Mouse (Mus musculus) myocyte (in vitro differentiated cells): ENCODE measurements around the gene Ino80b.

Source experiments
- CEBPB ChIP-seq: IDR thresholded peaks from 2 replicates; pipeline ENCODE4 v1.6.1; 2011; ENCODE audit warnings: mild to moderate bottlenecking, moderate library complexity; ENCODE audit not compliant: poor library complexity, insufficient read depth, severe bottlenecking
- MAX ChIP-seq: IDR thresholded peaks from one replicate; pipeline ENCODE4 v1.6.1; 2011; ENCODE audit warnings: low read depth, mild to moderate bottlenecking, control low read depth
- MYOG ChIP-seq, 3 experiments: IDR thresholded peaks; one replicate each; pipeline ENCODE4 v1.6.1; 2011; ENCODE audit warnings: control low read depth in 2 of 3, low read depth in 2 of 3, mild to moderate bottlenecking in 2 of 3; ENCODE audit not compliant: insufficient read length in 2 of 3, control insufficient read depth in 1 of 3, insufficient read depth in 1 of 3
- POLR2A ChIP-seq: IDR thresholded peaks from one replicate; pipeline ENCODE4 v1.6.1; 2011; ENCODE audit warnings: low read depth, mild to moderate bottlenecking, control low read depth, moderate library complexity; ENCODE audit not compliant: insufficient read length
- TCF12 ChIP-seq: IDR thresholded peaks from one replicate; pipeline ENCODE4 v1.6.1; 2011; ENCODE audit warnings: mild to moderate bottlenecking, control low read depth; ENCODE audit not compliant: poor library complexity, insufficient read depth, severe bottlenecking
- TCF3 ChIP-seq: IDR thresholded peaks from one replicate; pipeline ENCODE4 v1.6.1; 2011; ENCODE audit warnings: low read depth, control low read depth; ENCODE audit not compliant: insufficient read length
- USF1 ChIP-seq: IDR thresholded peaks from one replicate; pipeline ENCODE4 v1.6.1; 2011; ENCODE audit warnings: low read depth, mild to moderate bottlenecking, control low read depth, moderate library complexity

- TF ChIP-seq TCF3 (no peak), POLR2A (no peak), CEBPB (no peak), MAX (no peak), USF1 (no peak), MYOG (IDR thresholded peaks at IDR 0.05; ENCODE audit: control insufficient read depth in 1 of 3, insufficient read depth in 1 of 3, insufficient read length in 2 of 3, low read depth in 2 of 3) (no peak), TCF12 (no peak)
Observed at GRCm38 (mm10) chr6:83087926-83088260, 37.3 kb downstream of the Ino80b start.
